Mouse (Mus musculus) embryo, embryonic 11 days (tissue): ENCODE data around the gene Gm49320.
"Not testable (repeated sequence)": the region's sequence is repeated elsewhere in the genome, so short reads cannot be mapped to it uniquely, and the experiment has no call there.

Source experiments
- DNase-seq: peaks from one replicate; pipeline ENCODE4 v3.0.0-alpha.2; 2015

Gene Gm49320

DNA sequence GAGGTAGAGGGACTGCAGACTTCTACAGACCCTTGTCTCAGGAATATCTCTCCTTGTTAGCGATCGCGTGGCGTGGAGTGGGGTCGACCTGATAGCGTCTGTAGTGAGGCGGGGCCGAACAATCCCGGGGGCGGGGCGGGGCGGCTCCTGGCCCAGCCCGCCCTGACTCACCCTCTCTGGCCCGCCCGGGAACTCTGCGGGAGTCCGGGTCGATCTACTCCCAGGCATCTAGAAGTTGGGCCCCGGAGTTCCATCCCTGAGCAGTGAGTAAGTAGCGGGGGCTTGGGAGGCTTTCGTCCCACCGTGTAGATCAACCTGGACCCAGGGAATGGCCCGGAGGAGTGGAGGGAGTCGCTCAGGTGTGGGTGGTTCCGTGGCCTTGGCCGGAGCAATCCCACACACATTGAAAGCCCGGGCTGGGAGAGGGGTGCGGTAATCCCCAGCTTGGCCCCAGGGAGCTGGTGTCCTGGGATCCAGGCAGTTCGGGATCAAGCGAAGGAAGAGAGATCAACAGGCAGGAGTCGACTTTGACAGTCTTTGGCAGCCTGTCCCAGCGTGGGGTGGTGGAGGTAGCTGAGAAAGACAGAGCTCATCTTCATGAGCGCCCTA, 11.8 kb upstream of the Gm49320 start, which contains the start of gene Lrrc8e:
Gene Lrrc8e (plus strand): TSS at position 89 of the 609 bp plus-strand sequence.
- DNase-seq = peak; percentile 9

DNA sequence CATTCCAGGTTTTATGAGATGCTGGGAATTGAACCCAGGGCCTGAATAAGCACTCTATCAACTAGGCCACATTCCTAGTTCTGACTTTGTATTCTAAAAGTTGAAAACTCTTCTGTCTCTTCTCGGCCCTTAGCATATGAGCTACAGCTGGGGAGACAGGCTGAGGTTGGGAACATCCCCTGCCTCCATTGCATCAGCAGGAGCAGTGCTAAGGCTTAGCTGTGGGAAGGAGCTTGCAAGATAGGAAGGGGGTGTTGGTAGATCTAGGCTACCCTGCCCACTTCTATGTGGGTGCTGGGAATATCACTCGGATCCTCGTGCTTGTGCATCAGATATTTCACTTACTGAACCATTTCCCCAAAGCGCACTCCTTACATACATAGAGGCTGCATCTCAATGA, 10.7 kb upstream of the Gm49320 start:
- DNase-seq = no peak

DNA sequence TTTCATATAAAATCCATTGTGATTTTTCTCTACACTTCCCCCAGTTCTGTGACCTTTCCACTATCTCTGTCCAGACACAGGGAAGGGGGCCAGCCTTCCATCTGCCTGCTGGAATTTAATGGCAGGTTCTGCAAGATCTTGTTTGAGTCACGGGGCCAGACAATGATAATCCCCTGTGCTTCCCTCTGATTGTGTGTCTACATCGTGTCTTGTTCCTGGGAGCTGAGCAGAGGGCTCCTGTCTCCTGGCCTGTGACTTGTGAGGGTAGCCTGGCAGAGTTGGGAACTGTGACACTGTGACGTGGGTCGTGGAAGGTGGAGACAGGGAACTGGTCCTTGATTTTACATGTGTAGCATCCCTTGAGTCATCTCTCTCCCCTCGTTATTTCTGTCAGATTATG, 8.9 kb upstream of the Gm49320 start:
- no peak for DNase-seq

DNA sequence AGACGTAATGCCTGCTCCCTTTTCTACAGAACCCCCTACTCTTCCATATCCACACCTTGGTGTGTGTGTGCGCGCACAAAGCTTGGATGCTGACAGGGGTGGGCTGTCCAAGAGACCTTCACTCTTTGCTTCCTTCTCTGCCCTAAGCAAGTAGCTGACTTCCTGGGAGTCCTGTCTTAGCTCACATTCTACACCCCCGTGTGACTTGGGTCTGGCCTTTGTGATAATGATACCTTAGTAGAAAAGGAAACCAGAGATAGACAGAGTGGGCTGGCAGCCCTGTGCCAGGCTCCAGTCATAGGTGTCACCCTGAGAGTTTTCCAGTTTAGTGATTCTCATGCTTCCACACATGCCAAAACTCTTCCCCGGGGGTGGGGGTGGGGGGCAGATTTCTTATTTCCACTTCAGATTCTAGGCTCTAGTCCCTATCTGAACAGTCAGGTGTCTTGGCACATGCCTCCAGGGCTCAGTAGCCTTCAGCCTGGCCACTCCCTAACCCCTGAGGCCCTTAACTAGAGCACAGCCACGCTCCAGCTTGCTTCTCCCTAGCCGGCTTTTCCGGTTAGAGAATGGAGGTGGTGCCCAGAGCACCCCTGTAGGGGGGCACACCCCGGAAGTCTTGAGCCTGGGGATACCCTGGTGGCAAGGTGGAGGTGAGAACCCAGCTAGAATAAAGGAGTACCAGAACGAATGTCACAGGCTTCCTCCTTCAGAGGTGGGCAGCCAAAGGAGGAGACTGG, 7.9 kb upstream of the Gm49320 start:
- no peak for DNase-seq

GRCm38 (mm10) chr8:4237814-4238433, 741 bp upstream of the Gm49320 start:
- DNase-seq = no peak

- DNase-seq = no peak
Observed at GRCm38 (mm10) chr8:4239193-4239890, 677 bp downstream of the Gm49320 start.

DNA sequence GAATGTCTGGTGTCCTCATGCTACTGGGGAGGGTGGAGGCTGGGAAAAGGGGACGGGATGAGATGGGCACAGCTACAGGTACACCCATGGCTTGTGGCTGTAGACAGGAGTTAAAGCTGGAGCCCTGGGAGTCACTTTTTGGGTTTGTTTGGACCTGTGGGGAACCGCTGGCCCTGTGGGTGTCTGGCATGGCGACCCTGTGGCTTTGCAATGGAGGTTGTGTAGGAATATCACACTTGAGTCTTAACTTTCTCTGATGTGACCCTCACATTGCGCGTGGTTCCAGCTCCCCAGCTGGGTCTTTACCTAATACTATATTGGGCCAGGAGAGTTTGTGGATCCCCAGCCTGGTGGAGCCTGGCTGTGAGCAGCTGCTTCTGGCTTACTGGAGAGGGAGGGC, 6.4 kb downstream of the Gm49320 start:
- DNase-seq = no peak

- DNase-seq = no peak
Observed at GRCm38 (mm10) chr8:4245737-4246136, 7.1 kb downstream of the Gm49320 start.

- no peak for DNase-seq
Observed at GRCm38 (mm10) chr8:4247241-4247640, 8.6 kb downstream of the Gm49320 start.

- no peak for DNase-seq
Observed at GRCm38 (mm10) chr8:4247951-4248540, 9.4 kb downstream of the Gm49320 start, which contains the start of gene Tgfbr3l. TSS of gene Tgfbr3l (plus strand) at chr8:4248214.

DNA sequence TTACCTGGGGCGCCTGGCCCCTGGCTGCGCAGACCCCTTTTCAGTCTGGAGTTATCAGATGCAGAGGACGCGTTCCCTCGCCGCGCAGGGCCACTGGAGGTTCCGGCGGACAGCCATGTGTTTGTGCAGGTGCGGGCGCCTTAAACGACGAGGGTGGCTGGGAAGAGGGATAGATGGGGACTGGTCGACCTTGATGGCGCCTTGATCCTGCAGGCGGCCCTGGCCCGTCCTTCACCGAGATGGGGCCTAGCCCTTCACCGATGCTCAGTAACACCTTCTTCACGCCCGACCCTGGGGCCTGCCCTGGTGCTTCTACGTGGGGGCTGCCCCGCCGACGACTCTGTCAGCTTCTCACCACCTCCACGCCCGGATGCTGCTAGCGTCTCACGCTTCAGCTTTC, 10.5 kb downstream of the Gm49320 start:
- DNase-seq = peak; percentile 66

DNA sequence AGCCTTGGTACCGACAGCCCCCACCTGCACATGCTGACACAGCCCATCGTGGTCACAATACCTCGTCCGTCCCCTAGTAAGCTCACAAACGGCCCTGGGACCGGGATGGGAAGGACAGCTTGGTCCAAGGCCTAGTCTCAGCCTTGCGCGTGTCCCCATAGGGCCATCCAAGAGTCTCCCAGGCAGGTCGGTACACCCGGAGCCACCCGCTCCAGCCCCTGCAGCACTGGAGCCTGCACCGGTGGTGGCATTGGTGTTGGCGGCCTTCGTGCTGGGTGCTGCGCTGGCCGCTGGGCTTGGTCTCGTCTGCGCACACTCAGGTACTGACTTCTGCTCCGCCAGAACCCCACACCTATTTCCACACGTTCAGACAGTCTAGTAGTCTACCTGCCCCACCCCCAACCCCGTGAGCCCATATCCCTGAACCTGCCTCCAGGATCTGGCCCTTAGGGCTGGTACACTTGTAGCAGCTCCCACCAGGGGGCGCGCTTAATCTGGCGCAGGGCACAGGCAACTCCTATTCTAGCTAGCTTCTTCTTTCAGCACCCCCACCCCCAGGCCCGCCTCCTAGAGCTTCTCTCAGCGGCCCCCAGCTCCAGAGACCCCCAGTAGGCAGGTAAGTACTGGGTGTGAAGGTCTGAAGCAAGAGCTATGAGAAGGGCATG, 11.8 kb downstream of the Gm49320 start:
- peak; percentile 87 for DNase-seq

DNA sequence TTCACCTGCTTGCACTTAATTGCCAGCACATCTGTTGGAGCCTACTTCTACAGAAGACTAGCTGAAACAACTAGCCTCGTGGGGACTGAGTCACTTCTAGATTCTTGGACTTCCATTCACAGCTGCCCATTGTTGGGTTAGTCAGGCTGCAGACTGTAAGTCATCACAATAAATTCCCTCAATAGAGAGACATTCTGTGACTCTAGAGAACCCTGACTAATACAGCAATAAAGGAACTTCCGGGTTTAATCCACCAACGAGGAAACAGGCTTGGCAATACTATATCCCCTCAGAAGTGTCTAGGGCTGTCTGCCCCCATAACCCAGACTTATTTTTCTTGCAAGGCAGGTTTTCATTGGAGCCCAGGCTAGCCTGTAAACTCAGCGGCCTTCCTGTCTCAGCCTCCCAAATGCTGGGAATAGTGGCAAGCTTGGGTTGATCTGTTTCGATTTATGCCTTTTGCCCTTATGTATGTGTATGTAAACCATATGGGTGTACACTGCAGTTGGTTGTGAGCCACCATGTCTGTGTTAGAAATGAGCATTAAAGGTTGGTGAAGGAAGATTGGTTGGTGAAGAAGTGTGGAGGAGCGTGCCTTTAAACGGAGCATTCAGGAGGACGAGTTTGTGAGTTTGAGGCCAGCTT, 13.6 kb downstream of the Gm49320 start:
- DNase-seq = no peak

GRCm38 (mm10) chr8:4252934-4253841, 14.5 kb downstream of the Gm49320 start, which contains the start of gene Snapc2:
TSS of gene Snapc2 (plus strand) at chr8:4253080.
- peak; percentile 98 for DNase-seq

GRCm38 (mm10) chr8:4254001-4254400, 15.3 kb downstream of the Gm49320 start:
- no peak for DNase-seq

DNA sequence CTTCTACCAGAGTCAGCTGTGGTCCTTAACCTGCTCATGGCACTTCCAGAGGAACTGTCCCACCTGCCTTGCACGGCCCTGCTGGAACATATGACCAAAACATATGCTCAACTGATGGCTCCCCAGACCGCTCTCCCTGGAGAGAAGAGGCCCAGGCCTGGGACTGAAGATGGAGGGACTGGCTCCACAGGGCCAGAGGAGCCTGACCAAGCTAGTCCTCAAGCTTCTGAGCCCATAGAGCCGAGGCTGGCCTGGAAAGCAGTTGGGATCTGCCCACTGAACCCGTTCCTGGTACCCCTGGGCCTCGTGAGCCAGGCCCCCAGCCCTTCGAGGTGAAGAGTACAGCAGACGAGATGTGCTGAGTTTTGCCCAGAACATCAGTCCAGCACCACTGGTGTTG, 16.8 kb downstream of the Gm49320 start:
- not testable (repeated sequence) for DNase-seq

GRCm38 (mm10) chr8:4256911-4257310, 18.2 kb downstream of the Gm49320 start:
- no peak for DNase-seq

- no peak for DNase-seq
Observed at GRCm38 (mm10) chr8:4257350-4257749, 18.7 kb downstream of the Gm49320 start.

- peak; percentile 87 for DNase-seq
Observed at GRCm38 (mm10) chr8:4258233-4258632, 19.6 kb downstream of the Gm49320 start.

GRCm38 (mm10) chr8:4258678-4259077, 20.0 kb downstream of the Gm49320 start:
- peak; percentile 86 for DNase-seq
